ENCODE assay signal across 19 mouse cellular contexts in the genomic region with DNA sequence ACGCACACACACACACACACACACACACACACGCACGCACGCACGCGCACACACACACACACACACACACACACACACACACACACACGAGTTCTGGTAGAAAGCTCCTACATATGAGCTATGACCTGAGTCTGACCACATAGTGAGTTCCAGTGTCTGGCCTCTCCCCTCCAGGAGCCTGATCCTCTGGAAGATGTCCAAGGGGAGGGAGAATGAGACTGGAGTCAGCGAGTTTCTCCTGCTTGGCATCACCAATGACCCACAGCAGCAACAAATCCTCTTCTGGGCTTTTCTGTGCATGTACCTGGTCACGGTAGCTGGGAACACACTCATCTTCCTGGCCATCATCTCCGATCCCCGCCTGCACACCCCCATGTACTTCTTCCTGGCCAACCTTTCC. TPM values are rescaled to one million over a fixed set of nuclear protein-coding genes. Genes with fewer than 3 reads are reported as not detected.
"Had no signal": no experiment of that assay in that cellular context is flagged by ENCODE, and none has a peak within 500 bp of the region (broad histone marks: within the 10 kb centered on the region; RNA-seq: fewer than 3 reads in every experiment).

No protein-coding gene starts in this region.

RNA-seq across cellular contexts. Expression of a gene that starts 12.8 kb away (rescaled TPM):
- polyA plus RNA-seq: cerebellum, adult 2 months; cortical plate, adult 2 months; embryonic facial prominence, embryonic 10.5 days; embryonic facial prominence, embryonic 11.5 days; embryonic facial prominence, embryonic 12.5 days; embryonic facial prominence, embryonic 13.5 days; forebrain, embryonic 11.5 days; forebrain, embryonic 12.5 days; forebrain, embryonic 13.5 days; forebrain, embryonic 14.5 days; forebrain, embryonic 15.5 days; forebrain, embryonic 16.5 days; forebrain, postnatal 0 days; frontal cortex, adult 2 months; gonadal fat pad, adult 2 months had no signal

RNA-seq across cellular contexts. Expression of a gene that starts 21.1 kb away (rescaled TPM):
- polyA plus RNA-seq: cerebellum, adult 2 months; cortical plate, adult 2 months; embryonic facial prominence, embryonic 10.5 days; embryonic facial prominence, embryonic 11.5 days; embryonic facial prominence, embryonic 12.5 days; embryonic facial prominence, embryonic 13.5 days; embryonic facial prominence, embryonic 14.5 days; embryonic facial prominence, embryonic 15.5 days; erythroblast, embryonic 14.5 days; forebrain, embryonic 10.5 days; forebrain, embryonic 11.5 days; forebrain, embryonic 12.5 days; forebrain, embryonic 13.5 days; forebrain, embryonic 14.5 days; forebrain, embryonic 15.5 days; forebrain, embryonic 16.5 days; forebrain, postnatal 0 days; frontal cortex, adult 2 months; gonadal fat pad, adult 2 months had no signal

RNA-seq across cellular contexts. Expression of a gene that starts 23.4 kb away (rescaled TPM):
- polyA plus RNA-seq: cerebellum, adult 2 months; cortical plate, adult 2 months; embryonic facial prominence, embryonic 10.5 days; embryonic facial prominence, embryonic 11.5 days; embryonic facial prominence, embryonic 12.5 days; embryonic facial prominence, embryonic 13.5 days; embryonic facial prominence, embryonic 14.5 days; embryonic facial prominence, embryonic 15.5 days; erythroblast, embryonic 14.5 days; forebrain, embryonic 10.5 days; forebrain, embryonic 11.5 days; forebrain, embryonic 12.5 days; forebrain, embryonic 13.5 days; forebrain, embryonic 14.5 days; forebrain, embryonic 15.5 days; forebrain, embryonic 16.5 days; forebrain, postnatal 0 days; frontal cortex, adult 2 months; gonadal fat pad, adult 2 months had no signal

RNA-seq across cellular contexts. Expression of a gene that starts 32.2 kb away (rescaled TPM):
- polyA plus RNA-seq: erythroblast, embryonic 14.5 days had no signal

RNA-seq across cellular contexts. Expression of a gene that starts 45.0 kb away (rescaled TPM):
- polyA plus RNA-seq: cerebellum, adult 2 months; cortical plate, adult 2 months; embryonic facial prominence, embryonic 10.5 days; embryonic facial prominence, embryonic 11.5 days; embryonic facial prominence, embryonic 12.5 days; embryonic facial prominence, embryonic 13.5 days; erythroblast, embryonic 14.5 days; forebrain, embryonic 10.5 days; forebrain, embryonic 11.5 days; forebrain, embryonic 12.5 days; forebrain, embryonic 13.5 days; forebrain, embryonic 14.5 days; forebrain, embryonic 15.5 days; forebrain, embryonic 16.5 days; forebrain, postnatal 0 days; frontal cortex, adult 2 months; gonadal fat pad, adult 2 months had no signal
